Mouse (Mus musculus): ENCODE data around the gene Saxo2. TPM values are rescaled to one million over a fixed set of nuclear protein-coding genes. Genes with fewer than 3 reads are reported as not detected.

The Saxo2 gene
- polyA plus RNA-seq (2014; fragmentation: Illumina TruSeq; extraction: RNeasy Lipid Tissue Mini Kit (QIAGEN cat#74804); ENCODE audit: low read depth, low replicate concordance): 1.2 TPM

DNA sequence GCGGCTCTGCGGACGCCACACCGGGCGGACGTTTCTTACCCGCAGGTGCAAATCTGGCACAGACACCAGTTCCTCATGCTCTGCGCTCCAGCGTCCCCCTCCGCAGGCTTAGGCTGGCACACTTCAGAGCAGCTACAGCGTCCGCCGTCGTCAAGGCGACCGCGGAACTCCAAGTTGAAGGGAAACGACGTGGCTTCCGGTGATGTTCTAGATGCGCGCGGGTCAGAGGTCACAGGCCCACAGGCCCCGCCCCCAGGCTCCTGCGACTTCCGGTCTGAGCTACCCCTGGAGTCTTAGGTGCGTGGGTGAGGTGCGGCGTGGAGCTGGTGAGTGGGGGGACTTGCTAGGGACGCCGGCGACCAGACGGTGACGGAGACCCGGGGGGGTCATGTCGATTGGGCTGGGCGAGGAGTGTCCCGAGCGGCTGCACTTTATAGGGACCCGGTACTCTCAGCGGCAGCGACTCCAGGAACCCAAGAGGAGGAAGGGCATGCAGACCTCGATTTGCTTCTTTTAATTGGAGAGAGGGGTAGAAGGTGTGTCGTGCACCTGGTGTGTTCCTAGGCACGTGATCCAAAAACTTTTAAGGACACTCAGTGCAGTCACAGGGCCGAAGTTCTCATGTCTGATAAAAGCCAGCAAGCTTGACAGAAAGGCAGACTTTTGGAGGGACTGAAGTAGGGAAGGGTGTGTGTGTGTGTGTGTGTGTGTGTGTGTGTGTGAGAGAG lies at the start of gene Saxo2, which contains the start of gene Efl1:
Saxo2 (minus strand) TSS at position 176 of the 728 bp plus-strand sequence.
Efl1 (plus strand) TSS at position 262 of the 728 bp plus-strand sequence.

Other genes starting within 250 kb of the Saxo2 start
- gene Efl1, start 86 bp upstream of the Saxo2 start, polyA plus RNA-seq (2014; fragmentation: Illumina TruSeq; extraction: RNeasy Lipid Tissue Mini Kit (QIAGEN cat#74804); ENCODE audit: low read depth, low replicate concordance): 6.4 TPM
- gene Mex3b, start 218.8 kb upstream of the Saxo2 start, polyA plus RNA-seq (2014; fragmentation: Illumina TruSeq; extraction: RNeasy Lipid Tissue Mini Kit (QIAGEN cat#74804); ENCODE audit: low read depth, low replicate concordance): 0.48 TPM

All from liver, adult 10 weeks (tissue).